Mouse (Mus musculus): ENCODE results near the gene Cngb1.

Cngb1 gene

DNA sequence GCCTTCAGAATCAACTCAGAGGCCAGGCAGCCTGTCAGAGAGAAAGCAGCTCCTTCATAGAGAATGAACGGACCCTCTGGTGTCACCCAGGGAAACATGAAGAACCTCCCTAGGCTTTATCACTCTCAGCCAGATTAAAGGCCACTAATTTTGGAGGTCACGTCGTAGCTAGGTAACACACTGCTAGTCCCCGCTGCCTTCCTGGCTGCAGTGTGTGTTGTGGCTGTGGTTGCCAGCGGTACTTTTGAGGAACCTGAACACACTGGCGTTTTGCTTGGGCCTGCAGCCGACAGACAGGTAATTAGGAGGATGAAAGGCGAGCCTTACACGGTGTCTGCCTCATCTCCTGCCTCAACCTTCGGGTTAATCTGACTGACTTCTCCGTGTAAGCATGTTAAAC, 110.7 kb downstream of the Cngb1 start:
- DNase-seq (ENCODE audit: low spot score), result no peak

- DNase-seq (ENCODE audit: low spot score), result no peak
Measured at GRCm38 (mm10) chr8:95191497-95192175, 114.7 kb downstream of the Cngb1 start.

Measured in urinary bladder, postnatal 14 days (tissue).